Mouse (Mus musculus): ENCODE measurements around the gene Olfr575. TPM values are rescaled to one million over a fixed set of nuclear protein-coding genes. Genes with fewer than 3 reads are reported as not detected.

The Olfr575 gene
- not detected in 2 replicates for polyA plus RNA-seq (2012)

DNA sequence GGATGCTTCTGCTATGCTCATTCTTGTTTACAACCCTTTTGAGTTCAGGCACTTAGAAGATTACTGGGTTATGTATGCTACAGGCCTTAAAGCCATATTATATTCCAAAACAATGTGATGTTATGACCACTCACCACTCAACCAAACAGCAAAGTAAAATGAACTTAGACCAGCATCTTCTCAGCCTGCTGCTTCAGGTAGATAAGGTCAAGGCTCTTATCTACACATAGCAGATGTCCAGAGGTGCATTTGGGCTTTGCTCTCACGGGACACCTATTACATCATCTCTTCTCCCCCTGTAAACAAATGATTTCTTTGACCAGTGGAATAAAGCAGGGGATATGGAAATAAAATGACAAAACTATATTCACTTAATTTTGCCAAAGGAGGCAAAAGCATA, at the start of gene Olfr575:
Gene Olfr575 (minus strand): TSS at position 183 of the 400 bp plus-strand sequence.
- Histone ChIP-seq H3K4me3 (replicated peaks) (no peak within 1 kb of the TSS), H3K27me3 (ENCODE audit: control insufficient read depth) (no peaks in the 10 kb centered on the region), H3K36me3 (ENCODE audit: control insufficient read depth) (no peaks in the 10 kb centered on the region), H3K4me1 (ENCODE audit: control insufficient read depth) (no peaks in the 10 kb centered on the region), H3K9me3 (ENCODE audit: control insufficient read depth, low read length) (no peaks in the 10 kb centered on the region)
- TF ChIP-seq TAL1 (IDR thresholded peaks at IDR 0.05; ENCODE audit: low read length) (peak; percentile 64), GATA1 (IDR thresholded peaks at IDR 0.05; ENCODE audit: low read length) (peak; percentile 42; the same call in 1 of the 2 replicates)

DNA sequence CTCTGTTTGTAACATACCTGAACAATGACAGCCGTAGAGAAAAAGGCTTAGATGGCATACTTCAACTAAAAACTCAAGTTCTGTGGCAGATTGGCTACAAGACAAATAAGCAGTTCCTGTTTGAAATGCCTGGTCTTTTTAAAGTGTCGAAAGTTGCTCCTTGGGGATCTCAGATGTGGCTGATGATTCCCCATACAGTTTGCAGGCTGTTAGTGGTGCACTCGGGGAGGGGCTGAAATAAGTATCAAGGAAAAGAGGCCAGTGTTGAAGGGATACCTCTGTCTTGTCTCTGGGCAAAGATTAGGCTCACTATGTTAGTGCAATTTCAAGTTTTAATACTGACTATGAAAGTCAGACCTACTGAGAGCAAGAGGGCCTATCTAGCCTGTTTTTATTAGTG, 30.6 kb upstream of the Olfr575 start, which contains the start of gene Olfr578:
Gene Olfr578 (minus strand): TSS at position 101 of the 400 bp plus-strand sequence.
- no peaks in the 10 kb centered on the region for H3K9me3 ChIP-seq (ENCODE audit: control insufficient read depth, low read length)
- no peaks in the 10 kb centered on the region for H3K36me3 ChIP-seq (ENCODE audit: control insufficient read depth)
- H3K4me1 ChIP-seq (ENCODE audit: control insufficient read depth), result no peaks in the 10 kb centered on the region
- no peak for TF ChIP-seq GATA1 (IDR thresholded peaks at IDR 0.05; ENCODE audit: low read length)
- no peak for TF ChIP-seq TAL1 (IDR thresholded peaks at IDR 0.05; ENCODE audit: low read length)
- H3K27me3 ChIP-seq (ENCODE audit: control insufficient read depth), result no peaks in the 10 kb centered on the region
- H3K4me3 ChIP-seq (replicated peaks), result no peak within 1 kb of the TSS

DNA sequence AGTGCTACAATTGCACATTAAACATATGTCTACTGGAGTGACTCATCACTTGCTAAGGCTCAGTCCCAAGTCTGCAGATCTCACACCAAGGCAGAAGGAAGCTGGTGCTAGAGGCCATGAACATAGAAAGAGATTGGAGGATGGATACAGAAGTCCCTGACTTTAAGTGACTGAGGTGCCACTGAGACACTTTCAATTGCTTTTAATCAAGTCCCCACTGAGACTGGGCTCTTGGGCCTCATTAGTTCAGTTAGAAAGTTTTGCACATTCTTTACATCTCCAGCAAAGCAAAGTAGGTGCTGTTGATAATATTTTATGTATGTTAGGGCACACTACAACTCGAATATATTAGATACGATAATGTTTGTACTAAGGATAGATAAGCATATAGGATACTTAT, 17.3 kb upstream of the Olfr575 start, which contains the start of gene Olfr577:
Gene Olfr577 (minus strand): TSS at position 101 of the 400 bp plus-strand sequence.
- Histone ChIP-seq H3K36me3 (ENCODE audit: control insufficient read depth) (no peaks in the 10 kb centered on the region), H3K4me3 (replicated peaks) (no peak within 1 kb of the TSS), H3K9me3 (ENCODE audit: control insufficient read depth, low read length) (no peaks in the 10 kb centered on the region), H3K27me3 (ENCODE audit: control insufficient read depth) (no peaks in the 10 kb centered on the region), H3K4me1 (ENCODE audit: control insufficient read depth) (no peaks in the 10 kb centered on the region)
- no peak for TF ChIP-seq GATA1 (IDR thresholded peaks at IDR 0.05; ENCODE audit: low read length)
- TF ChIP-seq TAL1 (IDR thresholded peaks at IDR 0.05; ENCODE audit: low read length), result no peak

- no peaks in the 10 kb centered on the region for H3K27me3 ChIP-seq (ENCODE audit: control insufficient read depth)
Measured at GRCm38 (mm10) chr7:102974399-102974798, 15.8 kb upstream of the Olfr575 start.

GRCm38 (mm10) chr7:102962360-102962759, 3.8 kb upstream of the Olfr575 start, which contains the start of gene Olfr576:
Olfr576 (plus strand) TSS chr7:102962660.
- Histone ChIP-seq H3K4me1 (ENCODE audit: control insufficient read depth) (no peaks in the 10 kb centered on the region), H3K27me3 (ENCODE audit: control insufficient read depth) (no peaks in the 10 kb centered on the region), H3K4me3 (replicated peaks) (no peak within 1 kb of the TSS), H3K36me3 (ENCODE audit: control insufficient read depth) (no peaks in the 10 kb centered on the region), H3K9me3 (ENCODE audit: control insufficient read depth, low read length) (no peaks in the 10 kb centered on the region)
- TF ChIP-seq TAL1 (IDR thresholded peaks at IDR 0.05; ENCODE audit: low read length) (no peak), GATA1 (IDR thresholded peaks at IDR 0.05; ENCODE audit: low read length) (no peak)

More at GRCm38 (mm10) chr7:102974399-102974798, 15.8 kb upstream of the Olfr575 start:
- TF ChIP-seq TAL1 (IDR thresholded peaks at IDR 0.05; ENCODE audit: low read length) (no peak), GATA1 (IDR thresholded peaks at IDR 0.05; ENCODE audit: low read length) (no peak)
- H3K4me3 ChIP-seq (replicated peaks), result no peak overlapping the region
- H3K9me3 ChIP-seq (ENCODE audit: control insufficient read depth, low read length), result no peaks in the 10 kb centered on the region
- H3K4me1 ChIP-seq (ENCODE audit: control insufficient read depth), result no peaks in the 10 kb centered on the region
- no peaks in the 10 kb centered on the region for H3K36me3 ChIP-seq (ENCODE audit: control insufficient read depth)

- Histone ChIP-seq H3K36me3 (ENCODE audit: control insufficient read depth) (no peaks in the 10 kb centered on the region), H3K4me1 (ENCODE audit: control insufficient read depth) (no peaks in the 10 kb centered on the region), H3K4me3 (replicated peaks) (no peak overlapping the region), H3K9me3 (ENCODE audit: control insufficient read depth, low read length) (no peaks in the 10 kb centered on the region), H3K27me3 (ENCODE audit: control insufficient read depth) (no peaks in the 10 kb centered on the region)
- TF ChIP-seq TAL1 (IDR thresholded peaks at IDR 0.05; ENCODE audit: low read length), result no peak
- no peak for TF ChIP-seq GATA1 (IDR thresholded peaks at IDR 0.05; ENCODE audit: low read length)
Measured at GRCm38 (mm10) chr7:102958137-102958536, 438 bp downstream of the Olfr575 start.

DNA sequence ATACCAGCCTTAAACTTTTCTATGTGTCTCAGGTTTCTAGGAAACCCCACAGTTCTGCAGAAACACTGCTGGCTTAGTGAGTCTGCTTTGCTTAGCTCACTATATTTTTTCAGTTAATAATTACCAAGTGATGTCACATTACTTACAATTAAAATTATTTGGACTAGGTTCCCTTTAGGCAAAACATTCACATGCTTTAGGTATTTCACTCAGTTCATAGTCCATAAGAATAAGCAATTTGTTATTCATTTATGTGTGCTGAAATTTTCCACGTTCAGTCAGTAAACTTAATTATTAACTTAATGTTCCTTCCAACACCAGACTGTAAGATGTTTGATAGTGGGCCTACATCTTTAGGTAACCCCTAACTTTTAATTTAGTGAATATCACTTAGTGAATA, 7.8 kb downstream of the Olfr575 start:
- H3K36me3 ChIP-seq (ENCODE audit: control insufficient read depth), result no peaks in the 10 kb centered on the region
- H3K4me1 ChIP-seq (ENCODE audit: control insufficient read depth), result no peaks in the 10 kb centered on the region
- H3K4me3 ChIP-seq (replicated peaks), result no peak overlapping the region
- H3K27me3 ChIP-seq (ENCODE audit: control insufficient read depth), result no peaks in the 10 kb centered on the region
- no peaks in the 10 kb centered on the region for H3K9me3 ChIP-seq (ENCODE audit: control insufficient read depth, low read length)
- TF ChIP-seq TAL1 (IDR thresholded peaks at IDR 0.05; ENCODE audit: low read length) (no peak), GATA1 (IDR thresholded peaks at IDR 0.05; ENCODE audit: low read length) (no peak)

DNA sequence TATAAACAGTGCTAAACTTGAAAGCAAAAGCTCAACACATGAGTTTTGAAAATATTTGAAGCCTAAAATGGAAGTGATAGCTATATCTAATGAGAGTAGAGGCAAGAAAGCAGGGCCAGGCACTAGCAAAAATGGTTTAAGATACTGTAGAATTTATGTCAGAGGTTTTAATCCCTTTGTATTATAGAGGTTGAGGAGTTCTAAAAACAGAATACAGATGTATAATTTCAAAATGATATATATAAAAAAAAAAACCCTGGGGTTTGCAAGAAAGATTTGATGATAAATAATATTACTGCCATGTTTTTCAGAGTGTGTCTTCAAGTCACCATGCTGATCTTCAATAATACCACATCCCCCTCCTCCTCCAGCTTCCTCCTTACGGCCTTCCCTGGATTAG, 10.4 kb downstream of the Olfr575 start, which contains the start of gene Olfr574:
Gene Olfr574 (plus strand): TSS at position 301 of the 400 bp plus-strand sequence.
- H3K4me3 ChIP-seq (replicated peaks), result no peak within 1 kb of the TSS
- no peaks in the 10 kb centered on the region for H3K27me3 ChIP-seq (ENCODE audit: control insufficient read depth)
- no peaks in the 10 kb centered on the region for H3K36me3 ChIP-seq (ENCODE audit: control insufficient read depth)
- no peak for TF ChIP-seq TAL1 (IDR thresholded peaks at IDR 0.05; ENCODE audit: low read length)
- no peaks in the 10 kb centered on the region for H3K4me1 ChIP-seq (ENCODE audit: control insufficient read depth)
- no peaks in the 10 kb centered on the region for H3K9me3 ChIP-seq (ENCODE audit: control insufficient read depth, low read length)

- Histone ChIP-seq H3K27me3 (ENCODE audit: control insufficient read depth) (no peaks in the 10 kb centered on the region), H3K36me3 (ENCODE audit: control insufficient read depth) (no peaks in the 10 kb centered on the region), H3K4me3 (replicated peaks) (no peak overlapping the region), H3K4me1 (ENCODE audit: control insufficient read depth) (no peaks in the 10 kb centered on the region), H3K9me3 (ENCODE audit: control insufficient read depth, low read length) (no peaks in the 10 kb centered on the region)
- TF ChIP-seq TAL1 (IDR thresholded peaks at IDR 0.05; ENCODE audit: low read length), result no peak
- no peak for TF ChIP-seq GATA1 (IDR thresholded peaks at IDR 0.05; ENCODE audit: low read length)
Measured at GRCm38 (mm10) chr7:102943417-102943816, 15.2 kb downstream of the Olfr575 start.

- no peaks in the 10 kb centered on the region for H3K4me1 ChIP-seq (ENCODE audit: control insufficient read depth)
- H3K36me3 ChIP-seq (ENCODE audit: control insufficient read depth), result no peaks in the 10 kb centered on the region
- no peak within 1 kb of the TSS for H3K4me3 ChIP-seq (replicated peaks)
- no peaks in the 10 kb centered on the region for H3K9me3 ChIP-seq (ENCODE audit: control insufficient read depth, low read length)
- no peaks in the 10 kb centered on the region for H3K27me3 ChIP-seq (ENCODE audit: control insufficient read depth)
- TF ChIP-seq GATA1 (IDR thresholded peaks at IDR 0.05; ENCODE audit: low read length), result no peak
- TF ChIP-seq TAL1 (IDR thresholded peaks at IDR 0.05; ENCODE audit: low read length), result no peak
Measured at GRCm38 (mm10) chr7:102942475-102942874, 16.1 kb downstream of the Olfr575 start, which contains the start of gene Olfr573-ps1. Olfr573-ps1 (minus strand) TSS chr7:102942575.
